Mouse (Mus musculus): ENCODE data around the gene Afdn.

- TF ChIP-seq ZC3H11A (IDR thresholded peaks at IDR 0.05; ENCODE audit: borderline replicate concordance, low read depth, low read length) (no peak), ZNF384 (IDR thresholded peaks at IDR 0.05; ENCODE audit: low read depth, low read length) (no peak), HCFC1 (IDR thresholded peaks at IDR 0.05; ENCODE audit: borderline replicate concordance, insufficient read depth, low read length) (no peak), CHD2 (IDR thresholded peaks at IDR 0.05; ENCODE audit: low read depth, low read length) (no peak)
These were observed 146.7 kb downstream of the Afdn start for GRCm38 (mm10) chr17:13907082-13907481.

Data from ES-E14 (cell line).